Mouse (Mus musculus): Measurements from ENCODE around the gene Acsl1.

DNA sequence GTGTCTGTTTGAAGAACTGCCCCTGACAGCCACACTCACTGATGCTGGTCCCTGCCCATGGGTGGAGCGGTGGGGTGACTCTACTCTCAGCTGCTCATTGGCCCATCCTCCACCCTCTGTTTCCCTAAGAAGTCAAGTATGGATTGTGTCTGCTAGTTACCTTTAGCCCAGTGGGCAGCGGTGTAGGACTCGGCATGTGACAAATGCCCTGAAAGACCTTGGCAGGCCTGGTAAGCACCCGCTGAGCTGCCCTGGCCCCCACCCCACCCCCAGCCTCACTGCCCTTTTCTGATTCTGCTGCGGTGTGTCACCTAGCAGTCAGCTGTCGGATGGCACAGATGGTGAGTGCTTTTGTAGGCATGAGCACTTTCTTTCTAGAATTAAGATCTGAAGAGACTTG, 20.0 kb downstream of the Acsl1 start:
- TF ChIP-seq CTCF (IDR thresholded peaks at IDR 0.05; ENCODE audit: borderline replicate concordance, control insufficient read depth, extremely low read depth, insufficient read depth, low read length, poor library complexity), result no peak
- no peak for TF ChIP-seq POLR2A (IDR thresholded peaks at IDR 0.05; ENCODE audit: control insufficient read depth, extremely low read depth, insufficient read depth, low read length, poor library complexity)
